Mouse (Mus musculus): Measurements from ENCODE around the gene Samd4b. TPM values are rescaled to one million over a fixed set of nuclear protein-coding genes. Genes with fewer than 3 reads are reported as not detected.

The Samd4b gene
- total RNA-seq, 2 experiments from 2014 or later, result 3.9 to 25.0 TPM

DNA sequence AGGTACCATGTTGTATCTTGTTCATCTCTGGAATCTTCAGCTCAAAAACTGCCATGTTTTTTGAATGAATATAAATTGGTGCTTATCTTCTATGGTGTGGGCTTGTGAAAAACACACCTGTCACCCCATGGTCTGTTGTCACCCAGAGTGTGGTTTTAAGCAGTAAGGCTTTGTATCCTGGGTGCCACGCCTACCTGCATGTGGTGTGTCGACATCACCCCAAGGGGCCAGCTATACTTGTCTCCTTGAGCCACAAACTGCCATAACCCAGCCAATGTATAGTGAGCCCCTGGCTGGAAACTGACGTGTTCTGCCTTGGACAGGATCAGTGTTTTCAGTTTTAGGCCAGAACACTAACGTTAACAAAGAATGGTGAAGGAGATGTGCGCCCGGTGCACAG, 213.8 kb downstream of the Samd4b start:
- ATAC-seq (replicated peaks; ENCODE audit: poor library complexity, severe bottlenecking), result no peak

DNA sequence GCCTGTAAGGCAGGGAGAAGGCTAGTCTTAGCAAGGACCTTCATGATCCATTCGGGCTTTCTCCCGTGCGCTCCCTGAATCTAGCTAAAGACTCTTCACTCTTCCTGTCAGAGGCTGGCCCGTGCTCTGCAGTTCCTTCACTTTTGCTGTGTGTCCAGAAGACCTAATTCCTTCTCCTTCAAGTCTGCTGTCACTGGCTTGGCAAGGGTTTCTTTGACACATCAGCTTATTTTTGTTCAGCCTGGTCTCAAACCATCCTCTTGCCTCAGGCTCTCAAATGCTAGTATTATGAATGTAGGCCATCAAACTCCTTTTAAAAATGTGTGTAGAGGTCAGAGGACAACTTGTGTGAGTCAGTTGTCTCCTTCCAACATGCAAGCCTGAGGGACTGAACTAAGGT, 214.3 kb downstream of the Samd4b start:
- no peak for ATAC-seq (replicated peaks; ENCODE audit: poor library complexity, severe bottlenecking)

DNA sequence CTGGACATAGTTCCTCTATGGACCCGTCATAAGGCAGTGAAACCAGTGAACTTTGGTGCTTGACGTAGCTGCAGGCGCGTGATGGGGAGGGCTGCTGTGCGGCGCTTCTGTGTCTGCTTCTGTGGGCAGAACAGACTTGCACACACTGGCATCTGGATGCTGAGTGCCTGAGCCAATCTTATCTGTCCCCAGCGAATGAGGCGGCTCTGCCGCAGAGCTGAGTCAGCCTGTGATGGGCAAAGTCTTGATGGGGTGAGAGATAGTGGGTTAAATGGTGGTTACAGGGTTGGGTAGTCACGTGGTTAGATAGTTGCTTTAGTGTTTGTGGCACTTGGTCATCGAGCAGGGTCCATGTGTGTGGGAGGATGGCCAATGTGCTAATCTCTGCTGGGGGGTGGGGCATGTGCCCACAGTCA, 215.0 kb downstream of the Samd4b start:
- ATAC-seq (replicated peaks; ENCODE audit: poor library complexity, severe bottlenecking), result peak; percentile 23

DNA sequence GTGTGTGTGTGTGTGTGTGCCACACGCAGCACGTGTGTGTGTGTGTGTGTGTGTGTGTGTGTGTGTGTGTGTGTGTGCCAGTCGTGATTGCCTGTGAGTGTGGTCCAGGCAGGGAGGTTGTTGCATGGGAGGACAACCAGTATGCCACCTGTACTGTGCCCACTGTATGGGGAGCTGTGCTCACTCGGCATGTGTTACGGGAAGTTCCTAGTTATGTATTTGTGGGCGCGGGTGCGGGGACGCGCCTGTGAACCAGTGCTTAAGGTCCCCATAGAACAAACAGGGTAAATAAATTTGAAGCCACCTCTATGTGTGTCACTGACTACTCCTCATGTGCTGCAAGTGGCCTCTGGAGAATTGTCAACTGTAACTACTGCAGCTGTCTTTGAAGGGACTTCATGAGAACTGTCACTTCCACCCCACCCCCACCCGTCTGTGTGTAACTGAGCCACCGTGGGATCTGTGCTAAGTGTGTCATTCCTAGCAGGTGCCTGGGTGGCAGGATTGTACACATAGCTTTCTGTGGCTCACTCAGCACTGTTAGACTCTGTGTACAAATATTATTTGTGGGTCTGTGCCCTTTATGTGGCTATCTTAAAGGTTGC, 215.5 kb downstream of the Samd4b start:
- ATAC-seq (replicated peaks; ENCODE audit: poor library complexity, severe bottlenecking), result no peak

DNA sequence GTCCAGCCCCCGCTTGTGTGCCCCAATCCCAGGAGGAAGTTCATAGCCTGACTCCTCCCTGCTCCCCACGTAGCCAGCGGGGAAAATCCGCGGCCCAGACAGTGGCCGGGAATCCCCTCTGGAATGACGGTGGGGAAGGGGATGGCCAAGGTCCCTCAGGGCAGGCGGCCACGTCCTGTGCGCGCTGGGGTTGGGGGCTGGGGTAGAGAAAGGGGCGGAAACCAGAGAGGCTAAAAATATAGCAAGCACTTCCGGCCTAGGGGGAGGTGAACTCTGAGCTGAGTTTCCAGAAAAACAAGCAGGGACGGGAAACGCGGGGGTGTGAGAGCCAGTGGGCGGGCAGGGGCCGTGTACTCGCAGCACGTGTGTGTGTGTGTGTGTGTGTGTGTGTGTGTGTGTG, 216.0 kb downstream of the Samd4b start:
- ATAC-seq (replicated peaks; ENCODE audit: poor library complexity, severe bottlenecking), result peak; percentile 7

DNA sequence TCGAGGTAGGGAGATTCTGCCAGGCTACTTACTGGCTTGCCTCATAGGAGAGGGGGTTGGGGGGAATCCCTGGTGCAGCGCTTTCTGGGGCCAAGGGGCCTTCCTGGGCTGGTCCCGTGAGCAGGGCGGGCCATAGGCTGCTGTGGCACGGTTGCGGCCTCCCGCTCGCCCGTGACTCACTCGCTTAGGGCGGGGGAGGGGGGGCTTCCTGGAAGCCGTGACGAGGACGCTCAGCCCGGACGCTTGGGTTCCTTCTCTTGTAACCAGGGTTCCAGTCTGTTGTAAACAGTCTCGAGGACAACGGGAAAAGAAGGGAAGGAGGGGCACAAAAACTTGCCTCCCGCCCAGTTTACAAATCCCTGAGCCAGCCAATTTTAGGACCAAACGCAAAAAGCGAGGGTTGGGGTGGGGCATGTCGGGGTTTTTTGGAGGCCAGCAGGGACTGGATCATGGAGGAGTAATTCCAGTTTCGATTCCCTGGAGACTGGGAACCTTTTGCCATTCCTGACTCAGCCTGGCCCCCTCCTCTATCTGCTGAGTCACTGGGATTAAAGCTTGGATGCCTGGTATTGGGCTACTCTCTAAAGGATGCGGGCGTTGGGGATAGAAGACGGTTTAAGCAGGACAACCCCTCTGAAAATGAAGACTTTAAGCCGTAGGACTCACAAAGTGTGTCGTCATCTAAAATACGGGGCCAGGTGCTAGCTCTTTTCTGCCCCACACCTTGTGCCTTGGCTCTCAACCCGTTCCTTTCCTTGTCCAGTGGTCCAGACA, 216.7 kb downstream of the Samd4b start:
- peak; percentile 25 for ATAC-seq (replicated peaks; ENCODE audit: poor library complexity, severe bottlenecking)

DNA sequence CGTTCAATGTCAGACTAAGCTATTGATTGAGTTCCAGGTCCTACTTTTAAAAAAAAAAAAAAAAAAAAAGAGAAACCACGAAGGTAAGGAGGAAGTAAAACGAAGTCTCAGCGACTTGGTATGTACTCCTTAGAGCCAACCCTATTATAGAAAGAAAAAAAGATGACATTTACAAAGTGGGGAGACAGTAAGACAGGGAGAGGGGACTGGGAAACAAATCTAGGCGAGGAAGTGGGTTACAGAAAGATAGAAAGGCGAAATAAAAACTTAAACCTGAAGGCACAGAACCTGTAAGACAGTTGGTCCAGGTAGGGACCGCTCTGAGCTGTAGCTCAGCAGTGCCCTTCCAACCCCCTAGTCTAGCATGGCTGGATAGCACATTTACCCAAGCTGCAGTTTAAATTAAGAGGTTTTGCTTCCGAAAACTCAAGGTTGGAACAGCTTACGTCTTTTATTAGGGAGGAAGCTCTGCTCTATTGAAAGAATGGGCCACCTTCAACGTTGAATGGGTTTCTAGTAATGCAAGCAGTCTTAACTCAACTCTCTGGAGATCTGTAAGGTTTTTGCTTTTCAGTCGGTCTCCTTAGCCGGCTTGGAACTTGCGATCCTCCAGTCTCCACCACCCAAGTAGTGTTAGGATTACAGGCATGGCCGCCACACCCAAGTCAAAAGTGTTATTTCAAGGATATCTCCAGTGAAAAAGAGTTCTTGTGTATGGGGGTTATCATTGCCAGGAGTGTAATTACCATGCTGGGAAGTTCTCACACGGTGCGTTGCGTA, 217.5 kb downstream of the Samd4b start, which contains the start of gene Zfp36:
Gene Zfp36 (minus strand): TSS at position 17 of the 780 bp plus-strand sequence.
- ATAC-seq (replicated peaks; ENCODE audit: poor library complexity, severe bottlenecking), result no peak

DNA sequence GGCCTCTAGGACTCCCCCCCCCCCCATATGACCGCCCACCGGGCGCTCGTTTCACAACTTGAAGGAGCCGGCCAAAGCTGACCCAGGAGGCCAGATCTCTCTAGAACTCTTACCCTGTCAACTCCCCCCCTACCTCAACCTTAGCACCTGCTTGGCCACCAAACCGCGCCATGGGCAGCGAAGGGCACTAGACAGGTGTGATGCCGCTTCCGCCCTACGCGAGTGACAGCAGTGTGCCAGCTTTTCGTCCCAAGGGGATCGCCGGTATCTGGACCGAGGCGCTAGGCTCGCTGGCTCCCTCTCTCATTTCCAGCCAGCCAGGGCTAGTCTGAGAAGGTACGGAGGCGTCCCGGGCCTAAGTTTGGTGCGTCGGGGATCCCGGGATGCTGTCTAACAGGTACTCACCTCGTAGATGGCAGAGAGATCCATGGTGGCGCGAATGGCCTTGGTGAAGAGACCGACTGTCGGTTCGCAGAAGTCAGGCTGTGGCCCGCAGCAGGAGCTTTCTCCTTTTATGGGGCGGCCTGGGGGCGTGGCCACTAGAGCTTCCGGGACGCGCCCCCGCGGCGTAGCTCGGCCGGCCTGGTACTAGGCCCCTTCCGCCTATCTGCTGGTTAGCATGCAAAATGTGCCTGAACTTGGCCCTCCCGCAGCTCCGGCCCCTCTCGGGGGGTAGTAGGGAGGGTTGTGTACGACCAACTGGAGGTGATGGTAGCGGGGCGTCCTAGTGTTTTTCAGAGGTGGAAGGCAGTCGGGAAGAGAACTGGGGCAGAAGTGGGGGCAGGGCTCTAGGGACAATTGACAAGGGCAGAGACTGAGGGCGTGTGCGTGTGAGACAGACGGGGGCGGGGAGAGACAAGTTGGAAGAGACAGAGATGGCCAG, 218.9 kb downstream of the Samd4b start:
- peak; percentile 16 for ATAC-seq (replicated peaks; ENCODE audit: poor library complexity, severe bottlenecking)

DNA sequence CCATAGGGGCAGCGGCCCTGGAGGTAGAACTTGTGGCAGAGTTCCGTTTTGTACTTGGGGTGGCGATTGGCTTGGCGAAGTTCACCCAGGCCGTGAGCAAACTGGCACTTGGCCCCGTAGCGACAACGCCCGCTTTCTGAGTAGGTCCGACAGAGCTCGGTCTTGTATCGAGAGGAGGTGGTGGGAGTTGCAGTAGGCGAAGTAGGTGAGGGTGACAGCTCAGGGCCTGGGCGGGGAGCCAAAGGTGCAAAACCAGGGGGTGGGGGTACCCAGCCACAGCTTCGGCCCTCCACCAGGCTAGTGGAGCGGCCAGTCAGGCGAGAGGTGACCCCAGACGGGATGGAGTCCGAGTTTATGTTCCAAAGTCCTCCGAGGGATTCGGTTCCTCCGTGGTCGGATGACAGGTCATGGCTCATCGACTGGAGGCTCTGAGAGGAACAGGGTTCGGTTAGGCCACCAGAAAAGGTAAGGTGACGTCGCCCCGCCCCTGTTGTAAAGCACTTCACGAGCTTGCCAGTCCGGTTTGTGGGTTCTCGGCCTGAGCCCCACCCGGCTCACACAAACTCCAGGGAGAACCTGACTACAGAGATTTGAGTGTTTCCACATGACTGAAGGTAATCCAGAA, 219.8 kb downstream of the Samd4b start:
- ATAC-seq (replicated peaks; ENCODE audit: poor library complexity, severe bottlenecking), result no peak

DNA sequence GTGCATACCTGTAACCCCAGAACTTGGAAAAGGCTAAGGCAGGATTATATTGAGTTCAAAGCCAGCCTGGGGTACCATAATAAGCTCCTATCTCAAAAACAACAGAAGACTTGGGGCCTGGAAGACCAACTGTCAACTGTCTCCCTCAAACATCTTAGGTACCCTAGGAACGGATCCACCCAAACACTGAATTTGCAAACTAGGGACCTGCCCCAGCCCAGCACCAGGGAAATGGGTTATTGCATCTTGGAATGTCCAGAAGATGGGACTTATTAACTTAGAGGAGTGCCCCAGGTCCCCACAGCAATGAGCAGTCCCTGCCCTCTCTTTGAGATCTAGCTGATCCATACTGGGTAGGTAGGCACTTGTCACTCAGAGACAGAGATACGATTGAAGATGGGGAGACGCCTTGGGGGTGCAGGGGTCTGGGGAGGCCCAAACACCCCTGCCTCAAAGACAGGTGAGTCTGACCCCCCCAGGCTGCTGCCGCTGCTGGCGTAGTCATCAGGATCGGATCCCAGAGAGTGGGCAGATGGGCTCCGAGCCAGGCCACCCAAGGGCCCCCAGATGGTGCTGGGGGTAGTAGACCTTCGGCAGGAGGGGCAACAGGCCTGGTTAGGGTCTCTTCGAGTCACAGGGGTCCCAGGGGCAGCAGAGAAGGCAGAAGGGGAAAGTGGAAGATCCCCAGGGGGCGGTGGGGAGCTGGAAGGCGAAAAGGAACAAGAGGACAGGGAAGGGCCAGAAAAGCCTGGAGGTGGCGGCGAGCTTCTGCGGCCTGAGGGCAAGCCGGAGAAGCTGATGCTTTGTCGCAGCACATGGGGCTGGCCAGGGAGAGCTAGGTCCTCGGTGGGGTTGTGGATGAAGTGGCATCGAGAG, 220.5 kb downstream of the Samd4b start:
- no peak for ATAC-seq (replicated peaks; ENCODE audit: poor library complexity, severe bottlenecking)

DNA sequence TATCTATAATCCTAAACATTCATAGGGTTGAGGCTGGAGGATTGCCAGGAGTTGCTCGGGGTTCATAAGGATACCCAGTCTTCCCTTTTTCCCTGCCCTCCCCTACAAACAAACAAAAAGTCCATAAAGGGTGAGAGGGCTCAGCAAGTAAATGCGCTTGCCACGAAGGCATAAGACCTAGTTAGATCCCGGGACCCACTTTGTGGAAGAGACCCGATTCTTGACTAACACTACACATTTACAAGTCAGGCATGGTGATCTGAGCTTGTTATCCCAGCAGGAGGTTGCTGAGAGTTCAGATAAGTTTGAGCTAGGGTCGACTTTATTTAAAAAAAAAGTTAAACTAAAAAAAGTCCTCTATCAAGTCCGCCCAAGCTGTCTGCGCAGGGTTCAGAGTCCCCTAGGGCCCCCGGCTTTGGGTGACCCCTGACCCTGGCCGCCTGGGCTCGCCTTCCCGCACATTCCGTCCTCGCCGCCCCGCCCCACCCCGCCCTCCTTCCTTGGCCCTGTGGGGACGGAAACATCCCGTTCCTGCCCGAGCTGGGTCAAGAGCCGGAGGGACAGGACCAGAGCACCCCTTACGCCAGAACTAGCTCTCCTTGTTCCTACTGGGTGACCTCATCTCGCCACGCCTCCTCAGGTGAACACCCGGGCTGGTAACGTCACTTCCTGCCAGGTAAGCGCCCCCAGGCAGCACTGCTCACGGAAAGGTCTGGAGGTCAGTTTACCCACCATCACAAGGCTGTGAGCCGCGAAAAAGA, 221.8 kb downstream of the Samd4b start:
- ATAC-seq (replicated peaks; ENCODE audit: poor library complexity, severe bottlenecking), result no peak

DNA sequence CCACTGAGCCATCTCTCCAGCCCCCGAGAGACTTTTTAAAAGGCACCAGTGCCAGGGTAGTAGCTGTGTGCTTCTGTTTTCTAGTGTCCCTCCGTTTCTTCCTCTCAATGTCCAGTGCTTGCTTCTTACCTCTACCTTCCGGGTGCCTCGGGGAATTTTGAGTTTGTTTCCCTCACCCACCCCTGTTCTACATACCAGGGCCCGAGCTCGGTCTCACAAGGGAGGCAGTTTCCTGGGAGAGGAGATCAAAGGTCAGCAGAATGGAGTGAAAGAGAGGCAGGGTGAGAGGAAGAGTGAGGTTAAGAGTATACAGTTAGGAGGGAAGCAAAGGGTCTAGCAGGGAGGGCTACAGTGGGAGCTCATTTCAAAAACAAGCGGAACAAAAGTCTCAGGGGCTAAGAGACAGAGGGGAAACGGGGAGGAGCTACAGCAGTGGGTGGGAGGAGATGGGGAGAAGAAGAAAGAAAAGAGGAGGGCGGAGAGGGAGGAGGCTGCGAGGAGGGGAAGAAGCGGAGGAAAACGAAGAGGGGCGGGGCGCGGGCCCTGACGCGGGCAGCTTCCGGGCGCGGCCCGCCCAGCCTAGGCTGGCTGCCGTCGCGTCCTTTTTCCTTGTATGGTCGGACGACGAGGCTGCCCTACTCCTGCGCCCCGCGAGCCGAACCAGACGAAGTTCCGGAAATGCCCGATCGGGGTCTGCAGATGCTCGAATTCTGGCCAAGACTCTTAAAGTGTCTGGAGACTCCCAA, 222.6 kb downstream of the Samd4b start:
- peak; percentile 31 for ATAC-seq (replicated peaks; ENCODE audit: poor library complexity, severe bottlenecking)

DNA sequence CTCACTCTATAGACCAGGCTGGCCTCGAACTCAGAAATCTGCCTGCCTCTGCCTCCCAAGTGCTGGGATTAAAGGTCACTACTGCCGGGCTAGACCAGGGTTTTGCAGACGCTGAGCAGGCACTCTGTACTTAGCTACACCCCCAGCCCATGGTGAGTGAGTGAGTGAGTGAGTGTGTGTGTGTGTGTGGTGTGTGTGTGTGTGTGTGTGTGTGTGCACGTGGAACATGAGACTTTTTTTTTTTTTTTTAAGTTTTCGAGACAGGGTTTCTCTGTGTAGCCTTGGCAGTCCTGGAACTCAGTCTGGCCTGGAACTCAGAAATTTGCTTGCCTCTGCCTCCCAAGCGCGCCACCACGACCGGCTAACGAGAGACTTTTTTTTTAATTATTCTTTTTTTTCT, 223.3 kb downstream of the Samd4b start:
- no peak for ATAC-seq (replicated peaks; ENCODE audit: poor library complexity, severe bottlenecking)

DNA sequence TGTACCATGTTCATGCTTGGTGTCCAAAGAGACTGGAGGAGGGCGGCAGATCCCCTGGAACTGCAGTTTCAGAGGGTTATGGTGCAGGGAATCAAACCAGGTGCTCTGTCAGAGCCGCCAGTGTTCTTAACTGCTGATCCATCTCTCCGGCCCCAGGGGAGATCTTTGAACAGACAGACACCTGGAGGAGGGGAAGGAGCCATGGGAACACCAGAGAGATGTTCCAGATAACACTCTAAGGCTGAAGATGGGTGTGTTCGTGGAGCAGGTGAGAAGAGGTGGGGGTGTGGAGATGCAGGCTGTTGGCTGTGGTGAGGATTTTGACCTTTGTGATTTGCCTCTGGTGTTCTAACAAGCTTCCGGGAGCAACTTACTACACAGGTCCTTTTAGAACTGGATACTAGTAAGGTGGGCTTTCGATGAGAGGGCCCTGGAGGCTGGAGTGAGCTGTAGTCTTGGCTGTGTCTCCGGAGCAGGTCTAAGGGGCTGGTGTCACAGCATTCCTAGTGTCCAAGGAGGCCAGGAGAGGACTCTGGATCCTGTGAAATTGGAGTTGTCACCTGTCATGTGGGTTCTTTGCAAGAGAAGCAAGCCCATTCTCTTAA, 224.0 kb downstream of the Samd4b start:
- no peak for ATAC-seq (replicated peaks; ENCODE audit: poor library complexity, severe bottlenecking)

DNA sequence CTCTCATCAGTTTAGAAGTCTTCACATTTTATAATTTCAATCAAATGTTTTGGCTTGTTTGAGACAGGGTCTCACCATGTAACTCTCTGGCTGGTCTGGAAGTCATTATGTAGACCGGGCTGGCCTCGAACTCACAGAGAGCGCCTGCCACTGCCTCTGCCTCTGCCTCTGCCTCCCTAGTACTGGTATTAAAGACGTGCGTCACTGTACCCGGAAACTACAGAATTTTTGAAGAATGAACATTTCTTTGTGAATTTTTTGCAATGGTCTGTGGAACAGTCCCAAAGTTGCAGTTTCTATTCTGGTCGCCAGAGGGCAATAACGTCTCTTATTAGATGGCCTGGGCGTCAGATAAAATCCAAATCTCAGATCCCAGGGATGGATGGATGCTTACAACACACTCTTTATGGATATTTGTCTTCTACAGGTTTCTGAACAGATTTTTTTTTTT, 224.8 kb downstream of the Samd4b start:
- ATAC-seq (replicated peaks; ENCODE audit: poor library complexity, severe bottlenecking), result peak; percentile 2

DNA sequence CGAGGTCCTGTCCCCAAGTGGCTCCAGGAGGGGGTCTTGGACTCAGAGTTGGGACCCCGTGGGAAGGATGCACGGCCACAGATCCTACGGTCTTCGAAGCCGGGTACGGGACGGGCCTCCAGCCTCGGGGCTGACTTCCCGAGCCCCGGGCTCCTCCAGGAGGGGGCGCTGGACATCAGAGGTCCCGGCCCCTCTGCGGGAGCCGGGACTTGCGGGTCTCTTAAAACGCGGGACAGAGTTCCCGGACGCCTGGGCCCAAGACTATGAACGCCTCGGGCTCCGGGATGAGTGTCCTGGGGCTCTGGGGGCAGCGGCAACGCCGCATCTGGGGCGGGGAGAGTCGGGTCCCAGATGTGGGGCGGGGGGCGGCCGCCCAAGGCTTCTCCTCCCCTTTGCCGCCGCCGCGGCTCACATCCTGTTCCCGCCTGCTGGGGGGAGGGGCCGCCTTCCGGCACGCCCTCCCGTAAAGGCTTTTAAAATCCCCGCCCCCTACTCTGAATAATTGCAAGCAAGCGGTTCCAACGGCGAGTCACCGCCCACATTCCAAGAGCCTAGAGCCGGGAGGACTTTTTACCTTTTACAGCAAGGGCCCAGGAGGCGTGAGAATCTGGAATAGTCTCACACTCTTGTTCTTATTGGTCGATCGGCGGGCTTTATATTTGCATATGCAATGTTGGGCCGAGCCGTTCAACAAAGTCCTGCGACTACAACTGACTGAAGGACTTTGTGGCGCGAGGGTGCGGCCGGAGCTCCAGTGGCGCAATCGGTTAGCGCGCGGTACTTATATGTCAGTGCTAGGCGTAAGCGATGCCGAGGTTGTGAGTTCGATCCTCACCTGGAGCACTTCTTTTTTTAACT, 225.5 kb downstream of the Samd4b start, which contains the start of gene Plekhg2:
Gene Plekhg2 (minus strand): TSS at position 349 of the 858 bp plus-strand sequence.
- peak; percentile 56 for ATAC-seq (replicated peaks; ENCODE audit: poor library complexity, severe bottlenecking)
